Mouse (Mus musculus): ENCODE data around the gene Csmd2. TPM values are rescaled to one million over a fixed set of nuclear protein-coding genes. Genes with fewer than 3 reads are reported as not detected.

Csmd2 gene
- polyA plus RNA-seq, 1 experiment = 13.4 TPM

GRCm38 (mm10) chr4:128143147-128143546, 155.5 kb downstream of the Csmd2 start:
- Histone ChIP-seq H3K27me3 (ENCODE audit: control insufficient read depth, insufficient read depth, low read length) (no peaks in the 10 kb centered on the region), H3K4me3 (replicated peaks; ENCODE audit: insufficient read depth, low read depth, low read length) (no peak overlapping the region), H3K27ac (ENCODE audit: insufficient read depth, low read length) (no peak overlapping the region), H3K4me1 (ENCODE audit: control insufficient read depth, insufficient read depth, low read length) (peaks cover 22% of the 10 kb centered on the region)
- 73% methylated on average over 3 of the region's 3 CpGs for WGBS
- no peak for TF ChIP-seq CTCF (IDR thresholded peaks at IDR 0.05; ENCODE audit: borderline replicate concordance, insufficient read depth, low read depth, low read length)
- TF ChIP-seq POLR2A (IDR thresholded peaks at IDR 0.05; ENCODE audit: borderline replicate concordance, insufficient read depth, low read length) = no peak
- DNase-seq = peak in 1 of 2 experiments; percentile 39

- WGBS = 95% methylated on average over 4 of the region's 4 CpGs
- no peak for DNase-seq
- H3K4me1 ChIP-seq (ENCODE audit: control insufficient read depth, insufficient read depth, low read length) = peaks cover 26% of the 10 kb centered on the region
- no peak for TF ChIP-seq POLR2A (IDR thresholded peaks at IDR 0.05; ENCODE audit: borderline replicate concordance, insufficient read depth, low read length)
- no peak for TF ChIP-seq CTCF (IDR thresholded peaks at IDR 0.05; ENCODE audit: borderline replicate concordance, insufficient read depth, low read depth, low read length)
- H3K4me3 ChIP-seq (replicated peaks; ENCODE audit: insufficient read depth, low read depth, low read length) = no peak overlapping the region
- no peaks in the 10 kb centered on the region for H3K27me3 ChIP-seq (ENCODE audit: control insufficient read depth, insufficient read depth, low read length)
- H3K27ac ChIP-seq (ENCODE audit: insufficient read depth, low read length) = no peak overlapping the region
Observed at GRCm38 (mm10) chr4:128149524-128149923, 161.9 kb downstream of the Csmd2 start.

- H3K4me3 ChIP-seq (replicated peaks; ENCODE audit: insufficient read depth, low read depth, low read length) = no peak overlapping the region
- peak in 1 of 2 experiments; percentile 34 for DNase-seq
- H3K4me1 ChIP-seq (ENCODE audit: control insufficient read depth, insufficient read depth, low read length) = peaks cover 26% of the 10 kb centered on the region
- TF ChIP-seq CTCF (IDR thresholded peaks at IDR 0.05; ENCODE audit: borderline replicate concordance, insufficient read depth, low read depth, low read length) (no peak), POLR2A (IDR thresholded peaks at IDR 0.05; ENCODE audit: borderline replicate concordance, insufficient read depth, low read length) (no peak)
- H3K27ac ChIP-seq (ENCODE audit: insufficient read depth, low read length) = no peak overlapping the region
- H3K27me3 ChIP-seq (ENCODE audit: control insufficient read depth, insufficient read depth, low read length) = no peaks in the 10 kb centered on the region
- 73% methylated on average over 3 of the region's 3 CpGs for WGBS
Observed at GRCm38 (mm10) chr4:128152066-128152465, 164.4 kb downstream of the Csmd2 start.

GRCm38 (mm10) chr4:128153144-128153543, 165.5 kb downstream of the Csmd2 start:
- H3K4me1 ChIP-seq (ENCODE audit: control insufficient read depth, insufficient read depth, low read length) = peaks cover 26% of the 10 kb centered on the region
- WGBS = 84% methylated on average over 4 of the region's 4 CpGs
- no peak overlapping the region for H3K27ac ChIP-seq (ENCODE audit: insufficient read depth, low read length)
- H3K27me3 ChIP-seq (ENCODE audit: control insufficient read depth, insufficient read depth, low read length) = no peaks in the 10 kb centered on the region
- TF ChIP-seq POLR2A (IDR thresholded peaks at IDR 0.05; ENCODE audit: borderline replicate concordance, insufficient read depth, low read length) (no peak), CTCF (IDR thresholded peaks at IDR 0.05; ENCODE audit: borderline replicate concordance, insufficient read depth, low read depth, low read length) (no peak)
- no peak for DNase-seq
- H3K4me3 ChIP-seq (replicated peaks; ENCODE audit: insufficient read depth, low read depth, low read length) = no peak overlapping the region

- TF ChIP-seq POLR2A (IDR thresholded peaks at IDR 0.05; ENCODE audit: borderline replicate concordance, insufficient read depth, low read length) (no peak), CTCF (IDR thresholded peaks at IDR 0.05; ENCODE audit: borderline replicate concordance, insufficient read depth, low read depth, low read length) (no peak)
- no peak for DNase-seq
- 83% methylated on average over 3 of the region's 3 CpGs for WGBS
- no peak overlapping the region for H3K4me3 ChIP-seq (replicated peaks; ENCODE audit: insufficient read depth, low read depth, low read length)
- peaks cover 25% of the 10 kb centered on the region for H3K4me1 ChIP-seq (ENCODE audit: control insufficient read depth, insufficient read depth, low read length)
- H3K27me3 ChIP-seq (ENCODE audit: control insufficient read depth, insufficient read depth, low read length) = no peaks in the 10 kb centered on the region
- no peak overlapping the region for H3K27ac ChIP-seq (ENCODE audit: insufficient read depth, low read length)
Observed at GRCm38 (mm10) chr4:128155226-128155625, 167.6 kb downstream of the Csmd2 start.

- Histone ChIP-seq H3K4me1 (ENCODE audit: control insufficient read depth, insufficient read depth, low read length) (no peaks in the 10 kb centered on the region), H3K4me3 (replicated peaks; ENCODE audit: insufficient read depth, low read depth, low read length) (no peak overlapping the region), H3K27ac (ENCODE audit: insufficient read depth, low read length) (no peak overlapping the region), H3K27me3 (ENCODE audit: control insufficient read depth, insufficient read depth, low read length) (no peaks in the 10 kb centered on the region)
- WGBS = 91% methylated on average over 2 of the region's 2 CpGs
- DNase-seq = no peak
- TF ChIP-seq CTCF (IDR thresholded peaks at IDR 0.05; ENCODE audit: borderline replicate concordance, insufficient read depth, low read depth, low read length) = no peak
- TF ChIP-seq POLR2A (IDR thresholded peaks at IDR 0.05; ENCODE audit: borderline replicate concordance, insufficient read depth, low read length) = no peak
Observed at GRCm38 (mm10) chr4:128160656-128161055, 173.0 kb downstream of the Csmd2 start.

- no peak overlapping the region for H3K27ac ChIP-seq (ENCODE audit: insufficient read depth, low read length)
- H3K27me3 ChIP-seq (ENCODE audit: control insufficient read depth, insufficient read depth, low read length) = no peaks in the 10 kb centered on the region
- H3K4me1 ChIP-seq (ENCODE audit: control insufficient read depth, insufficient read depth, low read length) = peaks cover 19% of the 10 kb centered on the region
- no peak overlapping the region for H3K4me3 ChIP-seq (replicated peaks; ENCODE audit: insufficient read depth, low read depth, low read length)
- WGBS = 98% methylated on average over 8 of the region's 8 CpGs
- TF ChIP-seq POLR2A (IDR thresholded peaks at IDR 0.05; ENCODE audit: borderline replicate concordance, insufficient read depth, low read length) = no peak
- TF ChIP-seq CTCF (IDR thresholded peaks at IDR 0.05; ENCODE audit: borderline replicate concordance, insufficient read depth, low read depth, low read length) = no peak
- no peak for DNase-seq
Observed at GRCm38 (mm10) chr4:128170181-128170580, 182.5 kb downstream of the Csmd2 start.

- DNase-seq = peak; percentile 73 to 84
- no peaks in the 10 kb centered on the region for H3K27me3 ChIP-seq (ENCODE audit: control insufficient read depth, insufficient read depth, low read length)
- WGBS = 11% methylated on average over 9 of the region's 9 CpGs
- no peak overlapping the region for H3K4me3 ChIP-seq (replicated peaks; ENCODE audit: insufficient read depth, low read depth, low read length)
- no peak overlapping the region for H3K27ac ChIP-seq (ENCODE audit: insufficient read depth, low read length)
- H3K4me1 ChIP-seq (ENCODE audit: control insufficient read depth, insufficient read depth, low read length) = peaks cover 19% of the 10 kb centered on the region
- no peak for TF ChIP-seq POLR2A (IDR thresholded peaks at IDR 0.05; ENCODE audit: borderline replicate concordance, insufficient read depth, low read length)
- no peak for TF ChIP-seq CTCF (IDR thresholded peaks at IDR 0.05; ENCODE audit: borderline replicate concordance, insufficient read depth, low read depth, low read length)
Observed at GRCm38 (mm10) chr4:128171233-128171632, 183.6 kb downstream of the Csmd2 start.
